Mouse (Mus musculus): ENCODE measurements at regions not wholly inside any gene's neighbourhood (a gene's known extent, or its start where the extent isn't known, plus 50 kb on each side); places are given as distances from the start of the nearest gene placed in this dataset.

DNA sequence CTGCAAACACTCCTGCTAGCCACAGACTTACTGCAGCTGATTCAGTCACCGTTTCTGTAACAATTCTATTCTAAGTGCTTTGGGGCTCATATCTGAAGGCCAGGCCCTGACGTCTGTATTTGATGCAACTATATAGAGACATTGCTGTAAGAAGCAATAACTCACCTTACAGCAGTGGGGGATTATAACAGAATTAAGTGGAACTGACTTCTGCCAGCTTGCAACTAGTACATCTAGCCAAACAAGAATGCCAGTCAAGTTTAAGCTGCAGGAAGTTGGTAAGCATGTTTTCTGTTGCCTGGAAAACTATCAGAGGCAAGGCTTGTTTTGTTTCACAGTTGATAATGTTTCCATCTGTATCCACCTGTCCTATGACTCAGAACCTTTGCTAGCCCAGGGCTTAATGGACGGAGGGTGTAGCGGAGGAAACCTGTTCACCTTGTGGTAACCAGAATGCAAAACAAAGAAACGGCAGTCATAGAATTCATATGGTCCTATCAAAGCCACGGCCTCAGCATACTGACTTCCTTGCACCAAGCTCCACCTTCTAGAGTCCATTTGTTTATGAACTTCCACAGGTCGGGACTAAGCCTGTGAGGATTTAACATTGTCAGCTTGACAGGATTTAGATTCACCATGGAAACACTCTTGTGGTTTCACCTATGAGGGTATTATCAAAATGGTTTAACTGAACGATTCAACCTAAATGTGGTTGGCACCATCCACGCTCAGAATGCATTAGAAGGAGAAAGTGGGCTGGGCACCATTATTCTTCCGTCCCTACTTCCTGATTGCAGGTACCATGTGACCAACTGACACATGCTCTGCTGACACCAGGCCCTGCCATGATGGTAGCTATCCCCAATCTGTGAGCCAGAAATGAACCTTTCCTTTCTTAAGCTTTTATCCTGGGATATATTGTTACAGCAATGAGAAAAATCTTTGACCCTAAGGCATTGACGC lies 216.2 kb downstream of the Irx1 start:
- H3K9me3 ChIP-seq (replicated peaks; ENCODE audit: insufficient read depth, low read length) = no peaks in the 10 kb centered on the region
- no peaks in the 10 kb centered on the region for H3K79me2 ChIP-seq (ENCODE audit: control insufficient read depth, insufficient read depth, low read length, poor library complexity)
- H3K36me3 ChIP-seq (ENCODE audit: control insufficient read depth in 1 of 2, insufficient read depth in 2 of 2, low read length in 2 of 2) = no peaks in the 10 kb centered on the region
- no peak overlapping the region for H3K4me3 ChIP-seq (ENCODE audit: control insufficient read depth in 1 of 2, insufficient read depth in 1 of 2, low read depth in 2 of 2, low read length in 2 of 2)
- H3K9ac ChIP-seq (ENCODE audit: control insufficient read depth, low read depth, low read length, poor library complexity, severe bottlenecking) = no peak overlapping the region
- H3K27ac ChIP-seq (ENCODE audit: control insufficient read depth, low read depth, low read length) = no peak overlapping the region
- no peak for DNase-seq (ENCODE audit: low read depth, low spot score)
- H3K27me3 ChIP-seq (ENCODE audit: control insufficient read depth in 1 of 2, insufficient read depth in 2 of 2, low read length in 2 of 2) = no peaks in the 10 kb centered on the region
- no peaks in the 10 kb centered on the region for H3K4me1 ChIP-seq (ENCODE audit: control insufficient read depth in 1 of 2, insufficient read depth in 2 of 2, low read length in 2 of 2)
- TF ChIP-seq ZNF384 (IDR thresholded peaks at IDR 0.05; ENCODE audit: low read depth, low read length) (no peak), USF1 (IDR thresholded peaks at IDR 0.05; ENCODE audit: low read depth, low read length) (no peak), CHD2 (IDR thresholded peaks at IDR 0.05; ENCODE audit: low read length) (no peak), POLR2AphosphoS2 (IDR thresholded peaks at IDR 0.05; ENCODE audit: low read length) (no peak), GABPA (IDR thresholded peaks at IDR 0.05; ENCODE audit: low read depth, low read length) (no peak), CTCF (IDR thresholded peaks at IDR 0.05 in 2 of 3, conservative IDR thresholded peaks at IDR 0.05 in 1 of 3; ENCODE audit: control insufficient read depth in 1 of 3, insufficient read depth in 1 of 3, low read depth in 2 of 3, low read length in 3 of 3, poor library complexity in 1 of 3, severe bottlenecking in 1 of 3) (no peak), KAT2A (conservative IDR thresholded peaks at IDR 0.05; ENCODE audit: low read depth, low read length) (no peak), ZC3H11A (IDR thresholded peaks at IDR 0.05; ENCODE audit: low read depth, low read length) (no peak), MEF2A (IDR thresholded peaks at IDR 0.05; ENCODE audit: extremely low read depth, insufficient replicate concordance, low read depth, low read length, poor library complexity, severe bottlenecking) (no peak), MYB (IDR thresholded peaks at IDR 0.05; ENCODE audit: low read depth, low read length) (no peak), RAD21 (IDR thresholded peaks at IDR 0.05; ENCODE audit: low read depth, low read length) (no peak), NRF1 (IDR thresholded peaks at IDR 0.05; ENCODE audit: insufficient read depth, low read depth, low read length, poor library complexity, severe bottlenecking) (no peak), MAFK (IDR thresholded peaks at IDR 0.05; ENCODE audit: borderline replicate concordance, low read depth, low read length) (no peak), TBP (IDR thresholded peaks at IDR 0.05; ENCODE audit: low read depth, low read length) (no peak), USF2 (IDR thresholded peaks at IDR 0.05; ENCODE audit: borderline replicate concordance in 1 of 2, insufficient read depth in 1 of 2, low read depth in 1 of 2, low read length in 2 of 2) (no peak)

DNA sequence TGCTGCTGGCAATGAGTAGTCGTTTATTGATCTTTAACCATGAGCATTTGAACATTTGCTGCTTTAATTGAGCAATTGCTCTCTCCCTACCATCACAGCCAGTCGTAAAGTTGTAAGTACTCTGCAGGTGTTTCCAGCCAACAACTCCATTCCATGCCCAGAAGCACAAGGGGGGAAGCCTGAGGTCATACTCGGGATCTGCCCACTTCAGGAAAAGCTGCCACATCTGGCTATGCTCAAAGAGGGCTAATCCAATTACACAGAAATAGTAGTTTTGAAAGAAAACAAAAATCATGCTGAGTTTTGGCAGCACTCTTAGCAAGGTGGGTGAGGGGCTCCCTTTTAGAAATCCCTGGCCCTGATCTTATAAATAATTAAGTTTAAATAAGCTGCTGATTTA lies 217.0 kb downstream of the Irx1 start:
- no peak for DNase-seq (ENCODE audit: low read depth, low spot score)
- no peaks in the 10 kb centered on the region for H3K4me1 ChIP-seq (ENCODE audit: control insufficient read depth in 1 of 2, insufficient read depth in 2 of 2, low read length in 2 of 2)
- H3K36me3 ChIP-seq (ENCODE audit: control insufficient read depth in 1 of 2, insufficient read depth in 2 of 2, low read length in 2 of 2) = no peaks in the 10 kb centered on the region
- H3K9me3 ChIP-seq (replicated peaks; ENCODE audit: insufficient read depth, low read length) = no peaks in the 10 kb centered on the region
- no peak overlapping the region for H3K9ac ChIP-seq (ENCODE audit: control insufficient read depth, low read depth, low read length, poor library complexity, severe bottlenecking)
- H3K27me3 ChIP-seq (ENCODE audit: control insufficient read depth in 1 of 2, insufficient read depth in 2 of 2, low read length in 2 of 2) = no peaks in the 10 kb centered on the region
- TF ChIP-seq GABPA (IDR thresholded peaks at IDR 0.05; ENCODE audit: low read depth, low read length) (no peak), ZMIZ1 (IDR thresholded peaks at IDR 0.05; ENCODE audit: low read depth, low read length) (no peak), POLR2A (IDR thresholded peaks at IDR 0.05; ENCODE audit: control insufficient read depth in 1 of 2, insufficient read depth in 1 of 2, low read depth in 1 of 2, low read length in 2 of 2, poor library complexity in 1 of 2) (no peak), CTCF (IDR thresholded peaks at IDR 0.05 in 2 of 3, conservative IDR thresholded peaks at IDR 0.05 in 1 of 3; ENCODE audit: control insufficient read depth in 1 of 3, insufficient read depth in 1 of 3, low read depth in 2 of 3, low read length in 3 of 3, poor library complexity in 1 of 3, severe bottlenecking in 1 of 3) (no peak), MXI1 (IDR thresholded peaks at IDR 0.05; ENCODE audit: low read depth, low read length) (no peak), SMC3 (IDR thresholded peaks at IDR 0.05; ENCODE audit: low read depth, low read length) (no peak), POLR2AphosphoS2 (IDR thresholded peaks at IDR 0.05; ENCODE audit: low read length) (no peak), EP300 (IDR thresholded peaks at IDR 0.05; ENCODE audit: low read depth in 1 of 2, low read length in 2 of 2) (no peak), ZKSCAN1 (IDR thresholded peaks at IDR 0.05; ENCODE audit: low read depth, low read length) (no peak), MEF2A (IDR thresholded peaks at IDR 0.05; ENCODE audit: extremely low read depth, insufficient replicate concordance, low read depth, low read length, poor library complexity, severe bottlenecking) (no peak), KAT2A (conservative IDR thresholded peaks at IDR 0.05; ENCODE audit: low read depth, low read length) (no peak), MAX (IDR thresholded peaks at IDR 0.05; ENCODE audit: low read length) (no peak), E2F4 (IDR thresholded peaks at IDR 0.05; ENCODE audit: borderline replicate concordance, low read depth, low read length) (no peak), RCOR1 (IDR thresholded peaks at IDR 0.05; ENCODE audit: low read depth, low read length) (no peak), ZNF384 (IDR thresholded peaks at IDR 0.05; ENCODE audit: low read depth, low read length) (no peak), TCF12 (IDR thresholded peaks at IDR 0.05; ENCODE audit: low read depth, low read length) (no peak), NELFE (IDR thresholded peaks at IDR 0.05; ENCODE audit: low read depth, low read length) (no peak)
- H3K27ac ChIP-seq (ENCODE audit: control insufficient read depth, low read depth, low read length) = no peak overlapping the region
- H3K79me2 ChIP-seq (ENCODE audit: control insufficient read depth, insufficient read depth, low read length, poor library complexity) = no peaks in the 10 kb centered on the region
- H3K4me3 ChIP-seq (ENCODE audit: control insufficient read depth in 1 of 2, insufficient read depth in 1 of 2, low read depth in 2 of 2, low read length in 2 of 2) = no peak overlapping the region
